Mouse (Mus musculus) left cerebral cortex, postnatal 10 days (tissue): ENCODE results near the gene Naa25. TPM values are rescaled to one million over a fixed set of nuclear protein-coding genes. Genes with fewer than 3 reads are reported as not detected.
"Not testable (repeated sequence)": the region's sequence is repeated elsewhere in the genome, so short reads cannot be mapped to it uniquely, and the experiment has no call there.

Experiments used
- DNase-seq, 2 experiments: peaks; one replicate each; pipeline ENCODE4 v3.0.0; 2021 to 2022; ENCODE audit warnings: low spot score in 2 of 2, mixed read lengths in 1 of 2; ENCODE audit errors: extremely low spot score in 1 of 2
- intact Hi-C: fragments of 180-260 bp; cut with DNase I; formaldehyde crosslinking; loops from one replicate; pipeline ENCODE4 v1.15.1; 2025
- total RNA-seq, 2 experiments: library from RNA; stranded (reverse); gene quantifications; 2 replicates each; pipeline ENCODE4 v1.2.3; 2021

Naa25 gene
- total RNA-seq: 10 to 100 TPM; 48.3 to 50.1 TPM

DNA sequence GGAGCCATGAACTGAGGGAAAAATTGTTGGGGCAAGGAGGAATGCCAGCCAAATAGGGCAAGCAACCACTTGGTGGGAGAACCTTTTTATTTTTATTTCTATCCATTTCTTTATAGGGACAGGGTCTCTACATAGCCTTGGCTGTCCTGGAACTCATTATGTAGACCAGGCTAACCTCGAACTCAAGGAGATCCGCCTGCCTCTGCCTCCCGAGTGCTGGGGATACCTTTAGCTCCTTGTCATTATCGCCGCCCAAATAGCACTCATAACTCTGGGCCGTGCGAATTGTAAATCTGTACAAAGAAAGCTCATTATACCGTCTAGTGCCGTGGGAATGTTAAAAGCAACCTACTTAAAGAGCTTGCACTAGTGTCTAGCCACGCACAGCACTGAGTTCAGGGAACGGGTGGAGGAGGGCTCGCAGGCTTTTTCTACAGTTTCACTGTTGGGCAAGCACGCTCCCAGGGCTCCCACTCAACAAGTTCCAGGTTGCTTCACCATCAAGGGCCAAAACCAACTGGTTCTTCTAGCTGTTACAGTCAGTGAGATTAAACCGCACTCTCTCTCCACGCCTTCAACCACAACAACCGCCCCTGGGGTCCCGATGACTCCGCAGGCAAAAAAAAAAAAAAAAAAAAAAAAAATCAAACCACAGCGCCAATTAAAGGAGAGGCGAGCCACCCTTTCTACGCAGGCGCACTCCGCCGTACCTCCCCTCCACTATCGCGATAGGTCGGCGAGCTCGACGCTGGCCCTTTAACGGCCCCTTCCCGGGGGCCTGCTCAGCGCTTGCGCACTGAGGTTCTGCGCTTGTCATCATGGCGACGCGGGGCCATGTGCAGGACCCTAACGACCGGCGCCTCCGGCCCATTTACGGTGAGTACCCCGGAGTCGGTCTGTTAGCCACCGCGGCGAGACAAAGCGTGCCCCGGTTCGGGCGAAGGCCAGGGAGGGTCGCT, at the start of gene Naa25:
Gene Naa25, plus strand, starts transcription at position 750 of the 959 bp plus-strand sequence.
- DNase-seq: peak; percentile 92 to 98
- intact Hi-C loops: no loop called here

DNA sequence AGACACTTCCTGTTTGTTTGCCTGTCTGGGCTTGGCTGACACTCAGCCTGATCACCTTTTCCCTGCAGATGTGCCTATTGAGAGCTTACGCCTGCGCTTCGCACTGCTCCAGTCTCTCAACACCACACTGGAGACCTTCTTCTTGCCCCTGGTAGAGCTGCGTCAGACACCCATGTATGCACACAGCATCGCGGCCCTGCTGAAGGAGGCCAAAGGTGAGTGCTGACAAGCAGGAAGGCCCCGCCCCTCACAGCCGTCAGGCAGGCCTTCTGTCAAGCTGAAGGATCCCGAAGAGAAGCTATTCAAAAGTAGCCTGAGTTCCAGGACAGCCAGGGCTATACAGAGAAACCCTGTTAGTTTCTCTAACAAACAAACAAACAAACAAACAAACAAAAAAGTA, 38.5 kb upstream of the Naa25 start:
- intact Hi-C loops: no loop called here
- DNase-seq: no peak

DNA sequence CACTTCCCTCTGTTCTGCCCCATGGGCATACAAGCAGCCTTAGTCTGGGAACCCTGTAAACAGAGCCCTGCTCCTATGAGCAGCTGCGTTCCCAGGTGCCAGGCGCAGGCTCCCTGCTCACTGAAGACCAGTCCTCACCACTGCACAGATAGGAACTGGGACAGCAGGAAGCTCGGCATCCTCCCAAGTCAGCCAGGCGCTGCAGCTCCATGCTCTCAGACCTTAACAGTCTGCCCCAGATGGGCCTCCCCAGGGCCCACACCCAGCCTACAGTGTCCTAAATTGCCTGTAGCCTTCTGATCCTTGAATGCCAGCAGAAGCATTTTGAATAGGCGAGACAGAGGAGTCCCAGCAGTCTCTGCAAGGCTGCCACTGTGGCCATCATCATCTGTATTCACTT, 36.0 kb upstream of the Naa25 start:
- intact Hi-C loops: no loop called here
- DNase-seq: no peak

DNA sequence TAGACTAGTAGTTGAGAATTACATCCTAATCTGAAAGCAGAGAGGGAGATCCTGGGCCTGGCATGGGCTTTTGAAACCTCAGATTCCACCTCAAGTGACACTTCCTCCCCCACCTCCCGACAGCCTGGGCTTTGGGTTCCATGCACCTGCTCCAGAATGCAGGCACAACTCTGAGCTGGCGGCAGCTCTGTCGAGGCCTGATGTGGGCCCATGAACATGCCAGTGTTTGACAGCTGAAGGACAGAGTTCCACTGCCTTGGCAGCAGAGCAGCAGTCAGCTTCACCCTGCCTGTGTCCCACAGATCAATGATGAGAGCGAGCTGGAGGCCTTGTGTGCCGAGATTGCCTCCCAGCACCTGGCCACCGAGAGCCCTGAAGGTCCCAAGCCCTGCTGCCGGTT, 34.3 kb upstream of the Naa25 start:
- intact Hi-C loops: no loop called here

DNA sequence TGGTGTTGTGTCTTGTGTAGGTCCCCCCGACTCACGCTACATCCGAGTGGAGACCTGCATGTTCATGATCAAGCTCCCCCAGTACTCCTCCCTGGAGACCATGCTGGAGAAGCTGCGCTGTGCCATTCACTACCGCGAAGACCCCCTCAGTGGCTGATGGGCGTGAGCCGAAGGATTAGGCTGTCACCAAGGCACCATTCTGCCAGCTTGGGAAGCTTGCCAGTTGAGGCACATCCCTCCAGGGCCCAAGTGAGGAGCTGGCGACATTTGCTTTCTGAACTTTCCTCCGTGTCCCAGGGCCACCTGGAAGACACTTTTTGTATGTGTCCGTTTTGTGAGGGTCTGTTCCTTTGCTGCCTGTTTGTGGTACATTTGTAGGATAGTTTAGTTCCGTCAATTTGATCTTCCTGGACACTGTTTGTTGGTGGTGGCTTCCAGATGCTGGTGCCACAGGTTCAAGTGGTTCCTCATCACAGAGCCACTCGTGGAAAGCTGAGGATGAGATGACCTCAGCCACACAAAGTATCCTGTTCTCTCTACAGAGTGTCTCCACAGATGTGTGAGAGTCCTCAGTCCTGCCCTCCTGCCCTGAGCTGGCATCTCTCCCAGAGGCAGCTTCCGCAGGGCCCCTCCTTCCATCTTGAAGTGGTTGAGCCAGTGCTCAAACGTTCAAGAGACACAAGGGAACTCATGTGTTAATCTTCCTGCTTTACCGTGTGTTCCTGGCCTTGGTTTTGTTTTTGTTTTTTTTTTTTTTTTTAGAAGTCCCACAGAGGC, 31.1 kb upstream of the Naa25 start:
- no peak for DNase-seq
- intact Hi-C loops: no loop called here

More for the DNA sequence above, 34.3 kb upstream of the Naa25 start:
- no peak for DNase-seq

DNA sequence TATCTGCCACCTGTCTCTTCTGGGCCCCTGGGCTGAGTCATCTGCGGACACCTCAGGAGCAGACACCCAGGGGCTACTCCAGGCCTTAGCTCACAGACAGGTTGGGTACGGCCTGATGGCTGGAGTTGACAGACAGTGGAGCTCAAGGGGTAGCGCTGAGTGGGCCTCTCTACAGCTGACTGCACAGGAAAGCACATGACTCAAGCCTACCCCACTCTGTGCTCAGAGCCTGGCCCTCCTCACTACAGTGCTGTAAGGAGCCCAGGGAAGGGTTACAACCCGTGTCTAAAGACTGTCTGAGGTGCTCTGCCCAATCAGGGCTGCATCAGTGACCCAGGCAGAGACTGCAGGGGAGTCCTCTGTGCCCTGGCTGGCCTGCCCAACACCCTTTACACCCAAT, 30.5 kb upstream of the Naa25 start:
- intact Hi-C loops: no loop called here
- DNase-seq: no peak

DNA sequence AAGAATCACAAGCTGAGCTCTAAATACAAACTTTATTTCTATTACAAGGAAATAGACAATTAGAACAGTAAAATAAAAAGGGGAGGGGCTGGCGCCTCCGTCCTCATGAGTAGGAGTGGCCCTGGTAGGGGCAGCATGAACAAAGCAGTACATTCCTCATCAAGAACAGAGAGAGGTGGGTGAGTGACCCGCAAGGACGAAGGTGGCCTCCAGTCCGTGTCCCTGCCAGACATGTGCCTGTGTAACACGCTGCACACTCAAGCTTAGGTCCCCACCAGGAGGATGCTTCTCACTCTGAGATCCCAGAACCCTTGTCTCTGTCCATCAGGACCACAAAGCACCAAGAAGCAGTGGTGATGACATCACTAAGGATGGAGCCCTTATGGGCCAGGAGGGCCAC, 26.0 kb upstream of the Naa25 start:
- intact Hi-C loops: no loop called here
- DNase-seq: no peak

DNA sequence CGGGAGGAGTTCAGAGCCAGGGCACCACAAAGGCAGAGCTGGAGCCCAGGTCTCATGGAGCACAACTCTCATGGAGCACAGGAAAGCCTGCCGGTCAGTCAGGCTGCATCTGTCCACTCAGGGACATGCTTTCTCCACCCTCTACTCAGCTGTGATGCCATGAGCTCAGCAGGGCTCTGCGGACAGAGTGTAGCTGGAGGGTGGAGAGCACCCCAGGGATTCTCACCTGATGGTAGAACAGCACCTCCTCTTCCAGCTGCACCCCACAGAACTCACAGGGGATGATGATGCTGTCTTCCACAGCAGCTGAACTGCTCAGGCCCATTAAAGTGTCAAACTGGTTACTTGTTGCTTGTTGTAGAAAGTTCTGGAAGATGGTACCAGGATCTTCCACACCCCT, 22.9 kb upstream of the Naa25 start:
- intact Hi-C loops: no loop called here
- no peak for DNase-seq

DNA sequence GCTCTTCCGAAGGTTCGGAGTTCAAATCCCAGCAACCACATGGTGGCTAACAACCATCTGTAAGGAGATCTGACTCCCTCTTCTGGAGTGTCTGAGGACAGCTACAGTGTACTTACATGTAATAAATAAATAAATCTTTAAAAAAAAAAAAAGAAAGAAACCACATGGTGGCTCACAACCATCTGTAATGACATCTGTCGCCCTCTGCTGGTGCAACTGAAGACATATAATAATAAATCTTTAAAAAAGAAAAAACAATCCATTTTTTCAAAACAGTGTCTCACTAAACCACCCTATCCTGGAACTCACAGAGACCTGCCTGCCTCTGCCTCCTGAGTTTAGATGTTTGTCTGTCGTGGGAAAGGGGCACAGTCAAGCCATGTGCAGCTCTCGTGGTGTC, 20.8 kb upstream of the Naa25 start:
- peak in 1 of 2 experiments; percentile 79 for DNase-seq
- intact Hi-C loops: not testable (repeated sequence)

DNA sequence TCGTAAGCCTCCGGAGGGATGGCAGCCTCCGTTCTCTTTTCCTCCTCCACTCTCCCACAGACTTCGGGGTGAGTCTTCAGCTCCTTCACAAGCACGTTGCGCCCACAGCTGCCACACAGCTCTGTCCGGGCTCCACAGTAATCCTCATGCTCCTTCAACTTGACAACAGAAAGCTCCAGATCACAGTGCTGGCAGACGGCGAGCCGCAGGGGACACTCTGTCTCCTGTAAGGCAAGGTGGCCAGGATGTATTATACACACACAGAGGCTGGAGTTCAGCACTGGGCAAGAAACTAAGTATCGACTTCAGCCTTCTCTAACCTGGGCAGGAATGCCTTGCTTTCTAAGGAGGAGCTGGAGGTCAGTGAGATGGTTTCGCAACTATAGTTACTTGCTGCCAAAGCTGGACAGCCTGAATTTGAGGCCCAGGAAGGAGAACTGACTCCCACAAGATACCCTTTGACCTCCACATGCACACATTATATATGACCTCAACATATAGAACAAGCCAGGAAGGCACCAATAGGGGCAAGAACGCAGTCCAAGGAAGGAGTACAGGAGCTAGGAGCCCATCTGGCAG, 19.0 kb upstream of the Naa25 start:
- intact Hi-C loops: no loop called here
- no peak for DNase-seq

DNA sequence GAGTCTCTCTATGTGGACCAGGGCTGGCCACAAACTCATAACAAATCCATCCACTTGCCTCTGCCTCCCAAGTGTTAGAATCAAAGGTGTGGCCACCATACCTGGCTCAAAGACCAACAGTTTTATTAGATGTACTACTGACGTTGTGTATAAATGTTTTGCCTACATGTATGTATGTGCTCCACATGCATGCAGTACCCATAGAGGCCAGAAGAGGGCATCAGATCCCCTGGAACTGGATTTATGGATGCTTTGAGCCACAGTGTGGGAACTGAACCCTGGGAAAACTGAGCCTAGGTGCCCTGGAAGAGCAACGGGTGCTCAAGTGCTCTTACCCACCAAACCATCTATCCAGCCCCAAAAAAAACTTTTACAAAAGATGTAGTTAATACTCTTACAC, 17.0 kb upstream of the Naa25 start:
- intact Hi-C loops: no loop called here

DNA sequence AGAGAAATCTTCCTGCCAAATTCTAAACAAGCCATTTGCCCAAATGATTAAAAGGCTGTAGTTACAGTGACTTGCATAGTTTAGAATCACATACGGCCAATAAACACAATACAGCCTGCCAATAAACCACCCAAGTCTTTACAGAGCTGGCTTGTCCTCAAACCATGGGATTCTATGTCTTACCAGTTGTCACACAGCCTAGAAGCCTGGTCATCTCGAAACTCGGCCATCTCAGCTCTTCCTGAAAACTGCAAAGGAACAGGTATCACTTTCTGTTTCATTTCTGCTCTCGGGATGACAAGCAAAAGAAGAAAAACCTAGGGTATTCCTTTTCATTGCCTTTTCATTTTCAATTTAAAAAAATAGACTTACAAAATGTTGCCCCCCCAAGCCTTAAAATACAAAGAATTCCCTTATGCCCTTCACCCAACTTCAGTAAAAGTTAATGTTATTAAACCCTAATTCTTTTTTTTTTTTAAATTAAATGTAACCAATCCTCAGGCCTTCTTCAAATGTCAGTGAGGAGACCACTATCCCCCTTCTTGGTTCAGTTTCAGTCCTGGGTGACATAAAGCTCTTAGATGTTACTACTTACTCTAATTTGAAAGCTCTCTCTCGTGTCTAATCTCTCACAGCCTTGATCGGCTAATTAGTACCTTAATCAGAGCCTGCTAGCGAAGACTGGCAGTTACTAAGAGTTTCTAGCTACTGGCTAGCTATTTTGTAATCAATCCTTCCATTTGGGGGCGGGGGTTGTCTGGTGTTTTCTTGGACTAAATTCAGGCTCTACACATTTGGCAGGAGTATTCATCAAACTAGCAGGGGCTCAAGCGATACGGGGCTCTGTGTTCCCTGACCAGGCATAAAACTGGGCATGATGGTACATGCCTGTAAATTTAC, 13.6 kb upstream of the Naa25 start:
- DNase-seq: no peak
- intact Hi-C loops: no loop called here

More for the DNA sequence above, 17.0 kb upstream of the Naa25 start:
- DNase-seq: no peak

DNA sequence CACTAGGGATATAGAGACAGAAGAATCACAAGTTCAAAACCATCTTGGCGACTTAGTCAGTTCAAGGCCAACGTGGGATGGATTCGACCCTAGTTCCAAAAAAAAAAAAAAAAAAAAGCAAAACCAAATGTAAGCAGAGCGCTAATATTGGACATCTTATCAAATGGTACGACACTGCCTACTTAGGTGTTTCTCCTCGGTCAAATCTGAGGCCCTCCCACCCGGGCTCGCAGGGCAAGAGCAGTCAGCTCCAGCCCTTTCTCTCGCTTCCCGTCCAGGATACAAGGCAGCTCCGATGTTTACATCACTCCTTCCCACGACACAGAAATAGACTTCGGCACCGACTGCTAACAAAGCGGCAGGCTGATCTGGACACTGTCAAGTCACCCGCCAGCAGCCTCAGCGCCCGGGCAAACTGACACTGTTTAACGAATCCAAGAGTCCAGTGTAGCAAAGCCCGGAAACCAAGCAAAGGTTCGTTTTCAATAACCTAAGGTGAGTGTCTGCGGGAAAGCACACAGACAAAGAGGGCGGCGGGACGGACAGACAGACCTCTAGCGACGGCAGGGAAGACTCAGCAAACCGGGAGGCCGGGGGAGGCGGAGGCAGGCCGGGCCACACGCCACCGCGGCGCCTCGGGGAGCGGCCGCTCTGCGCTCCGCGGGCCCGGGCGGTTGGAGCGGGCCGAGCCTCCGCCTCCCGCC, 12.8 kb upstream of the Naa25 start:
- peak in 1 of 2 experiments; percentile 63 for DNase-seq
- intact Hi-C loops: loop anchor here (5.0 kb wide), 1 partner anchor 163 kb away; the partner anchor contains the start of gene Hectd4

DNA sequence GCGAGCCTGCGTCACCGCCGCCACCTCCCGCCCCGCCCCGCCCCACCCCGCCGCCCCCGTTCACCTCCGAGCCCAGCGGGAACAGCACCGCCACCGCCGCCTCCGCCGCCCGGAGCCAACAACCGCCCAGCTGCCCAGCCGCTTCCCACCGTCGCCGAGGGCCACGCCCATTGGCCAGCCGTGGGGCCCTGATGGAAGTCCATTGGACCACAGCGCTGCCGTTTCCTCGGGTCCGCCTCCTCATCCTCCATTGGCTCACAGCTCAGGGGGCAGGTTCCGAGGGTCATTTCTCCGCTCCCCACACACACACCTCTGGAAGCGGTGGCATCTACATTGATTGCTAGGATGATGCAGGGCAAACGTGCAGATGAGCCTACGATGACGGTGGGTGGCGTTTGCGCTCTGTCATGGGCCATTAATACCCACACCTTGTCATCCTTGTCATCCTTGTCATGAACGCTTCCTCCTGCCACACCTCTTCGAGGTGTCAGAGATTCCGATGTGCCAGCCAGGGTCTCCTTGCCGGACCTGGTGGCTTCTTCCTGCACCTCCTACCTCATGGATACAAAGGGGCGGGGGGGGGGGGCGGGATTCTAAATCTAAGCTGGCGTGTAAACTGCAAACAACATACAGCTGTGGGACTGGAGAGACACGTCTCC, 12.1 kb upstream of the Naa25 start, which contains the start of gene Trafd1:
Gene Trafd1, minus strand, starts transcription at position 172 of the 659 bp plus-strand sequence.
- intact Hi-C loops: loop anchor here (5.0 kb wide), 1 partner anchor 163 kb away; the partner anchor contains the start of gene Hectd4

DNA sequence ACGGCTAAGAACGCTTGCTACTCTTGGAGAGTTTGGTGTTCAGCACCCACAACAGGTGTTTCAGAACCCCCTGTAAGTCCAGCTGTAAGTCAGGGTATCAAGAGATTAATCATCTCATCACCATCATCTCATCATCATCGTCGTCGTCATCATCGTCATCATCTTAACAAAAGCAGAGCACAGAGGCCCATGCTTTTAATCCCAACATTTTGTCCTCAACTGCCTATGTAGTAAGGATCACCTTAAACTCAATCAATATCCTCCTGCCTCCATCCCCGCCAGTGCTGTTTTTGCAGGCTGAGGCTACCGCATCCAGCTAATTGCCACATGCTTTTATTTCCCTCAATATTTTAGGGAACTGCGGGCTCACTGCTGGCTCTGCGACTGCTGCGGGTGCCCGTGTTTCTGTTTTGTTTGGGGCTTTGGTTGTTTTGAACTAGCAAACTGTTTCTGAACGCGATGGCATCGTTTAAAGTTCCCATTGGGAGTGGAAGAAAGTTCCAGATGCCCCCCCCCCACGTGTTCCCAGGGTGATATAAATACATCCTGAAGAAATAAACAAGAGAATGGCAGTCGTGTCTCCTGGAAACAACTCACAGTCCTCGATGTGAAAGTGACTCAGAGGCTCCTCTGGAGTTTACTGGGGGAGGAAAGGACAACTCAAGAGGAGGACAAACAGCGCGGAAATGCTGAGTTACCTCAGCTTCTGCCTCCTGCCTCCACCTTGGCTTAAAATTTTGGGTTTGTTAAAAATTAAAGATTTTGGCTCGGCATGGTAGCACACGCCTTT, 11.4 kb upstream of the Naa25 start:
- intact Hi-C loops: loop anchor here (5.0 kb wide), 1 partner anchor 164 kb away; the partner anchor contains the start of gene Hectd4

More for the DNA sequence above, 12.1 kb upstream of the Naa25 start, which contains the start of gene Trafd1:
- DNase-seq: peak; percentile 93 to 98

DNA sequence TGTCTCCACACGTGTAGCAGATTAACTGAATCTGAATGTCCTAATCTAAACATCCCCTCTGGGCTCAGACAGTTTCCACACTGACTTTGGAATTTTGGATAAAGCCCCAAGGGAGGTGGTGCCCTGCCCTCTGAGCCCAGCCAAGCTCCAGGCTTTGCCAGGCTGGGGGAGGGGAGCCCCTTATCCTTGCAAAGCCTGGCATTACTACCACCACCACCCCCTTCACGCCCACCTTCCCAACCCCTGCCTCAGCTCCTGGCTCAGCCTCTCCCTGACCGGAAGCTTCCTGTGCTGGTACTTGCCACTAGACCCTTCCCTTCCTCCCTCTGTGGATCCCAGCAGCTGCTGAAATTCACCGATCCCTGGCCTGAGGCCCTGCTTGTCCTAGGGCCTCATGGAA, 10.6 kb upstream of the Naa25 start:
- intact Hi-C loops: loop anchor here (5.0 kb wide), 1 partner anchor 165 kb away; the partner anchor contains the start of gene Hectd4
- DNase-seq: peak in 1 of 2 experiments; percentile 59

More for the DNA sequence above, 11.4 kb upstream of the Naa25 start:
- no peak for DNase-seq
